Mouse (Mus musculus) heart, postnatal 0 days (tissue): Measurements from ENCODE around the gene Egfr. TPM values are rescaled to one million over a fixed set of nuclear protein-coding genes. Genes with fewer than 3 reads are reported as not detected.

Source experiments
- ATAC-seq: fragments of 200-750 bp; cut with Nextera tagmentation; 2 replicates; pipeline ENCODE4 v1.8.0; 2017; ENCODE audit warnings: low read depth, moderate number of reproducible peaks, moderate library complexity; ENCODE audit not compliant: insufficient read depth
- DNase-seq: peaks from one replicate; pipeline ENCODE4 v3.0.0-alpha.2; 2016; ENCODE audit warnings: low spot score
- H3K27ac ChIP-seq: fragments of 300-500 bp; sonication (generic); 2 replicates; pipeline ENCODE4 v1.5.1; 2014; ENCODE audit warnings: low read depth, mild to moderate bottlenecking
- H3K27me3 ChIP-seq: fragments of 300-500 bp; sonication (generic); 2 replicates; pipeline ENCODE4 v1.6.1; 2014; ENCODE audit warnings: low read length, mixed read lengths; ENCODE audit not compliant: control insufficient read depth, insufficient read depth
- H3K36me3 ChIP-seq: fragments of 300-500 bp; sonication (generic); replicated peaks from 2 replicates; pipeline ENCODE4 v1.6.1; 2014; ENCODE audit warnings: low read length, mixed read lengths; ENCODE audit not compliant: control insufficient read depth, insufficient read depth
- H3K4me1 ChIP-seq: fragments of 300-500 bp; sonication (generic); 2 replicates; pipeline ENCODE4 v1.6.1; 2014; ENCODE audit warnings: antibody characterized with exemption; ENCODE audit not compliant: control insufficient read depth, insufficient read depth
- H3K4me2 ChIP-seq: fragments of 300-500 bp; sonication (generic); 2 replicates; pipeline ENCODE4 v1.6.1; 2014; ENCODE audit warnings: low read depth, mild to moderate bottlenecking, low read length, moderate library complexity
- H3K4me3 ChIP-seq: fragments of 300-500 bp; sonication (generic); 2 replicates; pipeline ENCODE4 v1.5.1; 2014; ENCODE audit warnings: low read depth, low read length
- H3K9ac ChIP-seq: fragments of 300-500 bp; sonication (generic); replicated peaks from 2 replicates; pipeline ENCODE4 v1.6.1; 2014; ENCODE audit warnings: low read depth, low read length, mixed read lengths
- H3K9me3 ChIP-seq: fragments of 300-500 bp; sonication (generic); replicated peaks from 2 replicates; pipeline ENCODE4 v1.6.1; 2016; ENCODE audit warnings: low read length; ENCODE audit not compliant: control insufficient read depth
- CTCF ChIP-seq: IDR thresholded peaks from 2 replicates; pipeline ENCODE4 v1.5.1; 2016; ENCODE audit warnings: antibody characterized with exemption, control low read depth, low read depth
- EP300 ChIP-seq: IDR thresholded peaks from 2 replicates; pipeline ENCODE4 v1.6.1; 2016; ENCODE audit warnings: antibody characterized with exemption, low read depth
- WGBS: fragments of 180-500 bp; shearing (Covaris S2); extraction: QIAGEN DNeasy Blood & Tissue Kit; methylation state at CpG from one replicate; pipeline ENCODE4 v1.1.7; 2014; 5-methylcytosine and 5-hydroxymethylcytosine counted together
- polyA plus RNA-seq: library from polyadenylated mRNA; unstranded; fragments of >200 nt; fragmentation: Nextera tagmentation; extraction: Ambion mirVana; gene quantifications from 2 replicates; pipeline ENCODE4 v1.2.1, GENCODE M21; 2015
- total RNA-seq: library from RNA; depleted of rRNA; stranded (reverse); fragments of >200 nt; gene quantifications from 2 replicates; pipeline ENCODE4 v1.2.3, GENCODE M21; 2014; ENCODE audit warnings: low replicate concordance

Egfr gene
- total and polyA plus RNA-seq, 2 experiments from 2014 or later, result 1.2 to 2.5 TPM

- no peaks in the 10 kb centered on the region for H3K9me3 ChIP-seq
- no peaks in the 10 kb centered on the region for H3K36me3 ChIP-seq
- no peak for ATAC-seq
- TF ChIP-seq CTCF (no peak), EP300 (no peak)
- H3K9ac ChIP-seq, result no peak overlapping the region
- no peak overlapping the region for H3K4me3 ChIP-seq
- no peaks in the 10 kb centered on the region for H3K27me3 ChIP-seq
- DNase-seq, result no peak
- peaks cover 13% of the 10 kb centered on the region; the same call in 1 of the 2 replicates for H3K4me1 ChIP-seq
- H3K4me2 ChIP-seq, result no peak overlapping the region
- H3K27ac ChIP-seq, result no peak overlapping the region
These were observed 46.1 kb downstream of the Egfr start for GRCm38 (mm10) chr11:16798136-16798535.

GRCm38 (mm10) chr11:16800507-16800906 lies 48.5 kb downstream of the Egfr start:
- peak overlapping the region; percentile 59; the same call in 1 of the 2 replicates for H3K27ac ChIP-seq
- TF ChIP-seq CTCF (no peak), EP300 (no peak)
- WGBS, result 33% methylated on average over 6 of the region's 6 CpGs

GRCm38 (mm10) chr11:16802668-16803067 lies 50.7 kb downstream of the Egfr start:
- Histone ChIP-seq H3K27ac (no peak overlapping the region), H3K4me2 (no peak overlapping the region), H3K27me3 (0 out of 2 replicates have a peak, but pooled peaks cover 6% of the 10 kb centered on the region), H3K9ac (no peak overlapping the region), H3K4me1 (peaks cover 9% of the 10 kb centered on the region; the same call in 1 of the 2 replicates), H3K4me3 (no peak overlapping the region), H3K36me3 (no peaks in the 10 kb centered on the region), H3K9me3 (no peaks in the 10 kb centered on the region)
- 26% methylated on average over 1 of the region's 1 CpGs for WGBS
- TF ChIP-seq EP300 (no peak), CTCF (no peak)
- ATAC-seq, result no peak
- DNase-seq, result no peak

More at GRCm38 (mm10) chr11:16800507-16800906, 48.5 kb downstream of the Egfr start:
- no peaks in the 10 kb centered on the region for H3K27me3 ChIP-seq
- H3K9ac ChIP-seq, result no peak overlapping the region
- H3K36me3 ChIP-seq, result no peaks in the 10 kb centered on the region
- ATAC-seq (peak; percentile 98), DNase-seq (peak; percentile 92)
- H3K9me3 ChIP-seq, result no peaks in the 10 kb centered on the region
- no peak overlapping the region for H3K4me3 ChIP-seq
- H3K4me1 ChIP-seq, result peaks cover 13% of the 10 kb centered on the region; the same call in 1 of the 2 replicates
- H3K4me2 ChIP-seq, result peak overlapping the region; percentile 36; the same call in 1 of the 2 replicates

GRCm38 (mm10) chr11:16804016-16804415 lies 52.0 kb downstream of the Egfr start:
- Histone ChIP-seq H3K4me1 (peaks cover 9% of the 10 kb centered on the region; the same call in 1 of the 2 replicates), H3K36me3 (no peaks in the 10 kb centered on the region), H3K27ac (no peak overlapping the region), H3K4me3 (no peak overlapping the region), H3K4me2 (no peak overlapping the region), H3K9ac (no peak overlapping the region), H3K9me3 (no peaks in the 10 kb centered on the region), H3K27me3 (0 out of 2 replicates have a peak, but pooled peaks cover 6% of the 10 kb centered on the region)
- no peak for DNase-seq
- TF ChIP-seq CTCF, result no peak
- TF ChIP-seq EP300, result no peak
- ATAC-seq, result no peak
- 100% methylated on average over 2 of the region's 2 CpGs for WGBS

- WGBS, result 82% methylated on average over 4 of the region's 4 CpGs
- H3K9ac ChIP-seq, result no peak overlapping the region
- H3K27me3 ChIP-seq, result 0 out of 2 replicates have a peak, but pooled peaks cover 6% of the 10 kb centered on the region
- no peaks in the 10 kb centered on the region for H3K9me3 ChIP-seq
- H3K4me3 ChIP-seq, result no peak overlapping the region
- H3K36me3 ChIP-seq, result no peaks in the 10 kb centered on the region
- peaks cover 1% of the 10 kb centered on the region; the same call in 1 of the 2 replicates for H3K4me1 ChIP-seq
- H3K4me2 ChIP-seq, result no peak overlapping the region
- ATAC-seq, result no peak
- TF ChIP-seq EP300 (no peak), CTCF (no peak)
- DNase-seq, result no peak
- no peak overlapping the region for H3K27ac ChIP-seq
These were observed 53.9 kb downstream of the Egfr start for GRCm38 (mm10) chr11:16805886-16806285.
